Mouse (Mus musculus) ovary, postnatal 14 days (tissue): ENCODE data around the gene Taar2.
A peak's percentile ranks its signal among the peaks of the same experiment; 100 is the strongest.

Source experiments
- DNase-seq: peaks from one replicate; pipeline ENCODE4 v3.0.0; 2022; ENCODE audit warnings: low spot score

Taar2 gene

DNA sequence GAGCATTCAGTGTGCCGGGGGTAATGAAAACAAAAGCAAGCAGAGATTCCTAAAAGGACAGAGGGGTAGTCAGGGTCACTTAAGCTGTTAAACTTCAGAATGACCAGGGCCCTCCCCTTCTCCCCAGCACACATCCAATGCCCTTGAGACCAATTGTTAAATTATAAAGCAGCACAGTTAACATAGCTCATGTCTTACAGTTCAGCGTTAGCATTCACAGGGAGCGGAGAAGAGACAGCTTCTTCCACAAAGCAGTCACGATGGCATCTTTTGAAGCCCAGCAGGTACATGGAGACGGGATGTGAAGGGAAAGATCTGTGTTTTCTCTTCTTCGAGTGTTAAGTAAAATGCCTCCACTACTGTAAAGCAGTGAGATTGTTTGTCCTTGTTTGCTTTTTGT is at the start of gene Taar2:
TSS of gene Taar2 (plus strand) at position 261 of the 400 bp plus-strand sequence.
- no peak for DNase-seq

DNA sequence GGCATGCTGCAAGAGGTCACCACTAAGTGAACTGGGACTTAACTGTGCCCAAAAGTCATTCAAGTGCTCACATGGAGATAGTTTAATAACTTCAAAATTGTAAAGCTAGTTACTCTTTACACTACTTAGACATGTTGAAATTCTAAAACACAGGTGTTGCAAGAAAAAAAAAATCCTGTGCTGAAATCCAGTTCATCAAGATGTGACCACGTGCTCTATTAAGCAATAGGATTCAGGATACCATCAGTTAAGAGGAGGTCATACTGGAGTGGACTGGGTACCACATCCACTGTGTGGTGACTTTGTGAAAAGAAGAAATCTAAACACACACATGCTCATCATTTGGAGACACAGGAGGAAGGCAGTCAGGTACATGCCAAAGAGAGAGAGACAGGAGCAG is 45.4 kb upstream of the Taar2 start:
- DNase-seq, result no peak

DNA sequence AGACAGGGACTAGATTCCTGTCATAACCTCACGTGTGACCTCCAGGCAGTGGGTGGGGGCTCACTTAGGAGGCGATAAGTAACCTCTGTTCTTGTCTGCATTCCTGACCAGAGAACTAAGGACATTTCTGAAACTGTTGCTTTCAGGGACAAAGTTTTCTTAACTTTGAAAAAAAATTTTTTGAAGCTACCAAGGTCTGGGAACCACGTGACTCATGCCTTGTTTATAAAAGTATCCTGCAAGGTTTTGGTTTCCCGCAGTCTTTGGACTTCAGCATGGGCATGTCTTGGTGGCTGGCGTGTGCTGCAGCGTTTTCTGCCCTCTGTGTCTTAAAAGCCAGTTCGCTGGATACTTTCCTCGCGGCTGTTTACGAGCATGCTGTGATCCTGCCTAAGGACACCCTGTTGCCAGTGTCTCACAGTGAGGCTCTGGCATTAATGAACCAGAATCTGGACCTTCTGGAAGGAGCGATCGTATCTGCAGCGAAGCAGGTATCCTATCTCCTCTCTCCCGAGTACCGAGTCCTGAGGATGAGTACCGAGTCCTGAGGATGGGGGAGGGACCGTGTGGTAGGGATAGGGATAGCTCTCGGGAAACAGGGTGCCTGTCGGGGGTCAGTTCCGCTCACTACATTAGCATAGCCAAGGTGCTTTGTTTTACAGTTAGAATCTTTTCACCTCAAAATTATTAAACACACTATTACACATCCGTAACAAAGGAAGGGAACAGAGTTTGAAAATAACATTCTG is 43.6 kb upstream of the Taar2 start, which contains the start of gene Vnn1:
TSS of gene Vnn1 (plus strand) at position 88 of the 749 bp plus-strand sequence.
- peak; percentile 15 for DNase-seq

DNA sequence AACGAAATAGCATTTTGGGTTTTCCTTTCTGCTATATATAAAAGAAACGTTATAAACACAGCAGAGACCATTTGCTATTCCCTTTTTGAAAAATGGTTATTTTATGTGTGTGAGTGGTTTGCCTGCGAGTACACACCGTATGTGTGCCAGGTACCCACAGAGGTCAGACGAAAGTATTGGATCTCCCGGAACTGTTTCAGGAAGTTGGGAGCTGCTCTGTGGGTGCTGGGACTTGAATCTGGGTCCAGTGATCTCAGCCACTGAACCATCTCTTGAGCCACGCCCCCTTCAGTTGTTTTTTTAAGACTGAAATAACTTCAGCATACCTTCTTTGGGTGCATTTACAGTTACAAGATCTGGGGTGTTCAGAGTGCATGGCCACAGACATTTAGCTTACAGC is 43.0 kb upstream of the Taar2 start:
- DNase-seq, result no peak

DNA sequence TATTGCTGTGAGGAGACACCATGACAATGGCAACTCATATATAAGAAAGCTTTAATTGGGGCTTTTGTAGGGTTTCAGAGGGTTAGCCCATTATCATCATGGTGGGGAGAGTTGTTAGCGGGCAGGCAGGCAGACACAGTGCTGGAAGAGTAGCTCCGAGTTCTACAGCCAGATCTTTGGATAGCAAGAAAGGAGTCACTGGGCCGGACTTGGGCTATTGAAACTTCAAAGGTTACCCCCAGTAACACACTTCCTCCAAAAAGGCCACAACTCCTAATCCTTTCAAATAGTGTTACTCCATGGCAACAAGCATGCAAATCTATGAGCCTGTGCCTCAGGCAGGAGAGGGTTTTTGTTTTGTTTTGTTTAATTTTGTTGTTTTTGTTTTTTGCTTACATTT is 37.3 kb upstream of the Taar2 start:
- DNase-seq, result no peak

DNA sequence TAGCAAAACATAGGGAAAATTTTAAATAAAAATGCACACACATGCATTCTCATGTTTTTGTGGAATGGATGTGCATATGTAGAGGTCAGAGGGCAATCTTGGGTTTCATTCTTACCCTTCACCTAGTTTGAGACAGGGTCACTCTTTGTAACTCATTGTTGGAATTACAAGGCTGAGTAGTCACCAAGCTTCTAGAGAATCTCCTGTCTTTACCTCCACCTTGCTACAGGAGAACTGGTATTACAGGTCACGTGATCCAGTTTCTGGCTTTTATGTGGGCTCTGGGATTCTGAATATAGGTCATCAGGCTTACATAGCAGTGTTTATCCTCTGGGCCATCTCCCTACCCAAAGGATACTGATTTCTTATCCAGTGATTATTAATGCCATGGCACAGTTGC is 32.7 kb upstream of the Taar2 start:
- no peak for DNase-seq

DNA sequence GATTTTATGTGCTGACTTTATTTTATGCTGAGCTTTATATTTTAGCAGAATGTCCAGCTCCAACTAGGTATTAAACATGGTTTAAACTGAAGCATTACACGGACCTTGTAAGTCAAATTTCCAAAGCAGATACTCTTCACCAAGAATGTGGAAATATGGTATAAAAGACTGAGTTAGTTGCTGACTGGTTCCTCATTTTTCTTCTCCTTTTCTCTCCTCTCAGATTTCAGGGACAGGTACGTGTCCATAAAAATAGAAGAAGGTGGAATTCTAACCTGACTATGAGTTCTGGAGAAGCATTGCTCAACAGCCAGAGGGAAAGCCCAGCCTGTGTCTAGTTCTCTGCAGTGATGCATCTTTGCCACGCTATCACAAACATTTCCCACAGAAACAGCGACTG is 18.3 kb upstream of the Taar2 start, which contains the start of gene Taar1:
TSS of gene Taar1 (plus strand) at position 301 of the 400 bp plus-strand sequence.
- DNase-seq, result no peak

DNA sequence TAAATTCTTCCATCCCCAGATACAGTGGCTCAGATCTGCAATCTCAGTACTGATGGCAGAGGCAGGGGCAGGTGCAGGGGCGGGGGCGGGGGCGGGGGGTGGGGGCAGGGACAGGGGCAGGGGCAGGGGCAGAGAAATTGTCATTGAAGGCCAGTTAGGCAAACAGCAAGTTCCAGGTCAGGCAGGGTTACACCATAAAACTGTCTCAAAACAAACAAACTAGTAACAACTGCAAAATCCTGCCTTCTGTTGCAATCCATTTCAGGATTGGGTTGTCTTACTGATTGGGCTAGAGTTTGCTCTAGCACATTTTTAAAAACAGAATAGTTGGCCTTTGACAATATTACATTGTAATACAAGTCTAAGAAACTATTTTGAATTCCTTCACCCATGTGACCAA is 15.9 kb upstream of the Taar2 start:
- no peak for DNase-seq

DNA sequence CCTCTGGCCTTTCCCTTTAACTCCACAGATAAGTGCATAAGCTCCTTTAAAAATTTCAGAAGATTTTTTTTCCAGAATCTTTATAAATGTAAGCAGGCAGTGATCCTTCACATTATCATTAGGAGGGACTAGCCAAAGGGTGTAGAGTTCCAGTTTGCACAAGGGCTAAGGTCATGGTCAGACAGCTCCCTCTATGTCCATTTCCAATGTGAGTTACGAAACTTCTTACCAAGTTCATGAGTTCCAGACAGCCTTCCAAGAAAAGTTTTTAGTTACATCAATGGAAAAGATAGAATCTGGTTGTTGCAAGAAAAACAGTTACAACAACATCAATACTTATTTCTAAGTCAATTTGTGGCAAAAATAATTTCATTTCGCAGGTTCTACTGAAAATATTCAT is 14.4 kb upstream of the Taar2 start:
- DNase-seq, result no peak

DNA sequence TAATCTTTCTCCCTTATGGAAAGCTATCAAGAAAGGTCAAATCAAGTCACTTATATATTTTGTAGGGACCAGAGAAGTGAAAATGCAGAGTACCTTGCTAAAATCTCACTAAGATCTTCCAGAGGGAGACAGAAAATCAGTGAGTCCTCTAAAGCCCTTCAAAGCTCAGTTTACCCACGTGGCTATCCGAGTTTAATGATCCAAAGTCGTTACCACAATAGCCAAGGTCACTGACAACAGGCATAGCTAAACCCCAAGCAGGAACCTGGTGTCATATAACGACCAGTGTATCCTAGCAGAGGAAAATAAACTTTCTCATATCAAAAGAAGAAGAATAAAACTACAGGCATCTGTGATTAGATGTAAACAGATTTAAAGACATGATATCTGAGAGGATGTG is 759 bp upstream of the Taar2 start:
- no peak for DNase-seq

DNA sequence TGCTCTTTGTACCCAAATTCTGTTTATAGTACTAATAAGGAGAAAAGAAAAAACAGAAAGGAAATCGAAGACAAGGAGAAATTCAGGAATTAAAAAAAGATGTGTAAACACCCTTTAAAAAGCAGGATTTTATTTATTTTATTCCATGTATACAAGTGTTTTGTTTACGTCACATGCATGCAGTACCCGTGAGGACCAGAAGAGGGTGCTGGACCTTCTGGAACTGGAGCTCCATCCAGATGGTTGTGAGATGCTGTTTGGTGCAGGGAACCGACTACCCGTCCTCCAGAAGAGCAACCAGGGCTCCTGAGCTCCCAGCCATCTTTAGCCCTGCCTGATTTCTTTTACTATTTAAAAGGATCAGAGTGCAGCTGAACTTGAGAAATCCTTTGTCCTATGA is 4.1 kb downstream of the Taar2 start:
- DNase-seq, result no peak

DNA sequence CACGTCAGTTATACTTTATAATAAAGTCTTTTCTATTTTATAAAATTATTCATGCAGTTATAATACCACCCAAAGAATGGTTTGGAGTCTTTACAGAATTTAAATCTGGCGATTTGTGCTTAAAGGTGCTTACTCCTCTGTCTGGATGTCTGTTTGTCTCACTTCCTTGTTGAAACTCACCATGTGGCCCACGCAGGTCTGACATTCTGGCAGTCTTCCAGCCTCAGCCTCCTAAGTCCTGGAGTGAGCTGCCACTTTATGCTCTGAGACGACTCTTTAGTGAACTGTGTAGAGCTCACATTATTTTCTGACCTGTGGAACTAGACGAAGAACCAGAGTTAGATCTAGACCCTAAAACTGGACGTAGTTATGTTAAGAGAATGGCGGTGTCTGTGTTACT is 9.7 kb downstream of the Taar2 start:
- DNase-seq, result no peak

DNA sequence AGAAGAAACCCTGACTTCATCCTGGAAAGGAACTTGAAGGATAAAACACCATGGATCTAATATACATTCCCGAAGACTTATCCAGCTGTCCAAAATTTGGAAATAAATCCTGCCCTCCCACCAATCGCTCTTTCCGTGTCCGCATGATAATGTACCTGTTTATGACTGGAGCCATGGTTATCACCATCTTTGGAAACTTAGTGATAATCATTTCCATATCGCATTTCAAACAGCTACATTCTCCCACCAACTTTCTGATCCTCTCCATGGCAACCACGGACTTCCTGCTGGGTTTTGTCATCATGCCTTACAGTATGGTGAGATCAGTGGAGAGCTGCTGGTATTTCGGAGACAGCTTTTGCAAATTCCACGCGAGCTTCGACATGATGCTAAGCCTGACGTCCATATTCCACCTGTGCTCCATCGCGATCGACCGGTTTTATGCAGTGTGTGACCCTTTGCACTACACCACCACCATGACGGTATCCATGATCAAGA is 11.2 kb downstream of the Taar2 start, which contains the start of gene Taar3:
TSS of gene Taar3 (plus strand) at position 51 of the 498 bp plus-strand sequence.
- DNase-seq, result no peak

DNA sequence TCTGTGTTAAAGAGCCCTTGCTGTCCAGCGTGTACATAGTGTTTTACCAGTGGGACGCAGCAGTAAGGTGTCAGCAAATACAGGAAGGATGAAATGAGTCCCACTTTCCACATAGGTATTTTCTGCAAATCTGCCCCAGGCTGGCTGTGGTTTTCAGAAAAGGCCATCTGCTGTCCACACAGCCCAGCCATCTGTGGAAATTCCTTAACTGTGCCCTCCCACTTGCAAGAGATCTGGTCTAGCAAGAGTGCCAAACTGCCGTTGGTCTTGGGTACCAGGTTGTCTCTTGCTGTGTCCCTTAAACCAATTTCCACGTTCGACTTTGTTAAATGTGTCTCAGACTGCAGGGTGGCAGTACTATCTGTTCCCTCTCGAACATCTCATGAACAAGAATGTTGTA is 13.3 kb downstream of the Taar2 start:
- DNase-seq, result no peak

DNA sequence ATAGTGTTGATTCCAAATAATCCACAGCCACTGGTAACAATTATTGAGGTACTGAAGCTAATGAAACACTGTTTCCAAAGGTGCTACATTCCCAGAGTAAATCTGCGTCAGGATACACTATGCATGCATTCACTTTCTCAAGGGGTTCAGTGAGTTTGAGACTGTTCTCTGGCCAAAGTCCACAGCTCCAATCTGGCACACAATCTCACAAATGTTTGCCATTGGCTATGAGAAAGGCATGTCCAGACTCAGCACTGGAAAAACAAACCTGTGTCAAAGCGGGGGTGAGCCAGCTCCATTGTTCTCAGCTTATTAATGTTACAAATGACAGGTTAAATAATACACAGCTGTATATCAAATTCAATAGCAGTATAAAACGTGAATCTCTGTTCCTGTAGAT is 20.7 kb downstream of the Taar2 start:
- no peak for DNase-seq

DNA sequence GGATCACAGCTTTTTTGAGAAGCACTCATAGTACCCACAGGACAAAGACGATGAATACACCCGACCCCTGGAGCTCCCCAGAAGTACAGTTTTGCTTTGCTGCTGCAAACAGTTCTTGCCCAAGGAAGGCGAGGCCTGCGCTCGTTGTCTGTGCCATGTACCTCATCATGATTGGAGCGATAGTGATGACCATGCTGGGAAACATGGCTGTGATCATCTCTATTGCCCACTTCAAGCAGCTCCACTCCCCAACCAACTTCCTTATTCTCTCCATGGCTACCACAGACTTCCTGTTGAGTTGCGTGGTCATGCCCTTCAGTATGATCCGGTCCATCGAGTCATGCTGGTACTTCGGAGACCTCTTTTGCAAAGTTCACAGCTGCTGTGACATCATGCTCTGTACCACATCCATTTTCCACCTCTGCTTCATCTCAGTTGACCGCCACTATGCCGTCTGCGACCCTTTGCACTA is 22.1 kb downstream of the Taar2 start, which contains the start of gene Taar4:
TSS of gene Taar4 (plus strand) at position 51 of the 472 bp plus-strand sequence.
- no peak for DNase-seq

DNA sequence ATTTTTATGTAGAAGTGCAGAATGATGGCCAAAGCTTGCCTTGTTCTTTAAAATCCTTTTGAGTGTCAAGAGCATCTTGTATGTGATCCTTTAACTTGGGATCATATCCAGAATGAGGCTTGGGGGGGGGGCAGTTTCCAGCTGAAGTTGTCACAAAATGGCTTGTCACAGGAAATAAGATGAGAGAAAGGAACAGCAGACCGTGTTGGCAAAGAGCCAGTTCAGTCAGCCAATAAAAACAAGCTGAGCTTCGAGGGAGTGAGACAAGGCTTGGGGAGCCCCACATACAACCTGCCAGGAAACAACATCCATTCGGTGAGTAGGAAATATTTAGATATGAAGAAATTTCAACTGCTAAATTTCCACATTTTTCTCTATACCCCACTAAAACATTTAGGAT is 25.1 kb downstream of the Taar2 start:
- no peak for DNase-seq

DNA sequence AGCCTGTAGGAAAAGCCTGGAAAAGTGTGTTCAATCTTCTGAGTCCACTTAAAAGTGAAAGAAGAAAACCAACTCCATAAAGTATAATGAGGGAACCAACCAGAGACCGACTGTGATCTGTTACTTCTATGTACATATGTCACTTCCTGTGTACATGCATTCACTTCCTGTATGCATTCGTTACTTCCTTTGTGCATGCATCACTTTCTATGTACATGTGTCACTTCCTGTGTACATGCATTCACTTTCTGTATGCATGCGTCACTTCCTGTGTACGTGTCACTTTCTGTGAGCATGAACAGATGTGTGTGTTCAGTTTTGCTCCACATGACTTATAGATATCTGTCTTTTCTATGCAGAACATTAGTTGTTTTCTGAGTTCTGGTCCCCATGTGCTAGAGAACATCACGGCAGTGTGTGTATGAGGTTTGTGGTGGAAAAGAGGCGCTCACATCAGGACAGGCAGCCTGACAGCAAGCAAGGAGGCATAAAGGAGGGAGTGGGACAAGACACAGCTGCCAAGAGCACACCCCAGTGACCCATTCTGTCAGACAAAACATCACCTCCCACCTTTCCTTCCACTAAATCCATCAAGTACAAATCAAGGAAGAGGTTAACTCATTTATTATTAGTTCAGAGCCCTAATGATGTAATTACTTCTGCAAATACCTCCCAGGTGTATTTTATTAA is 26.7 kb downstream of the Taar2 start:
- DNase-seq, result no peak

DNA sequence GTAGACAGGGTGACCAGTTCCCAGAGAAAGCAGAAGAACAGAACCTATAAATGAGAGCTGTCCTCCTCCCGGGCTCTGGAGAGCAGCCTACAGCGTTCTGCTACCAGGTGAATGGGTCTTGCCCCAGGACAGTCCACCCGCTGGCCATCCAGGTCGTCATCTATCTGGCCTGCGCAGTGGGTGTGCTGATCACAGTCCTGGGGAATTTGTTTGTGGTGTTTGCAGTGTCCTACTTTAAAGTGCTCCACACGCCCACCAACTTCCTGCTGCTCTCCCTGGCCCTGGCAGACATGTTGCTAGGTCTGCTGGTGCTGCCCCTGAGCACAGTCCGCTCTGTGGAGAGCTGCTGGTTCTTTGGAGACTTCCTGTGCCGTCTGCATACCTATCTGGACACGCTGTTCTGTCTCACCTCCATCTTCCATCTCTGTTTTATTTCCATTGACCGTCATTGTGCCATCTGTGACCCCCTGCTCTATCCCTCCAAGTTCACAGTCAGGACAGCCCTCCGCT is 32.3 kb downstream of the Taar2 start, which contains the start of gene Taar5:
TSS of gene Taar5 (plus strand) at position 51 of the 510 bp plus-strand sequence.
- no peak for DNase-seq

DNA sequence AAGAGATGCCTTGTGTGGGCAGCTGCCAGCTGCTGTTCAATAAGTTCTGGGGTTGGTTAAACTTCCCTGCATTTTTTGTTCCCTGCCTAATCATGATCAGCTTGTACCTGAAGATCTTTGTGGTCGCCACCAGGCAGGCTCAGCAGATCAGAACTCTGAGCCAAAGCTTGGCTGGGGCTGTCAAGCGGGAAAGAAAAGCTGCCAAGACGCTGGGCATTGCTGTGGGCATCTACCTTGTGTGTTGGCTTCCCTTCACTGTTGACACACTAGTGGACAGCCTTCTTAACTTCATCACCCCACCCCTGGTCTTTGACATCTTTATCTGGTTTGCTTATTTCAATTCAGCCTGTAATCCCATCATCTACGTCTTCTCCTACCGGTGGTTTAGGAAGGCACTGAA is 32.9 kb downstream of the Taar2 start:
- no peak for DNase-seq

DNA sequence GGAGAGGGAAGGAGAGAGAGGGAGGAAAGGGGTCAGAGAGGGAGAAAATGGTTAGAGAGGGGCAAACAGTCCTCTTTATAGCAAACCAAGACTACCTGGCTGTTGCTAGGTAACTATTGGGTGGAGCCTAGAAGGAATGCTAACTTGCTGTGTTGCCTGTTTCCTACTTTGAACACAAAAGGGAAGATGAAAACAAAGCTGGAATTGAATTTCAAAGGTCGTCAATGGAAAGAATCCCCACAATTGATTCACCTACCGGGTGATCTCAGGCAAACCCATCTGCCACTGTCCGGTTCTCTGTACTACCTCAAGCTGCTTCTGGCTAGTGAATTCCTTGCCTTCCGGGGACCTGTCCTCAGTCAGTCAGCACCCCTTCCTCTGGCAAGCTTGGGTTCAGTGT is 39.6 kb downstream of the Taar2 start:
- no peak for DNase-seq

DNA sequence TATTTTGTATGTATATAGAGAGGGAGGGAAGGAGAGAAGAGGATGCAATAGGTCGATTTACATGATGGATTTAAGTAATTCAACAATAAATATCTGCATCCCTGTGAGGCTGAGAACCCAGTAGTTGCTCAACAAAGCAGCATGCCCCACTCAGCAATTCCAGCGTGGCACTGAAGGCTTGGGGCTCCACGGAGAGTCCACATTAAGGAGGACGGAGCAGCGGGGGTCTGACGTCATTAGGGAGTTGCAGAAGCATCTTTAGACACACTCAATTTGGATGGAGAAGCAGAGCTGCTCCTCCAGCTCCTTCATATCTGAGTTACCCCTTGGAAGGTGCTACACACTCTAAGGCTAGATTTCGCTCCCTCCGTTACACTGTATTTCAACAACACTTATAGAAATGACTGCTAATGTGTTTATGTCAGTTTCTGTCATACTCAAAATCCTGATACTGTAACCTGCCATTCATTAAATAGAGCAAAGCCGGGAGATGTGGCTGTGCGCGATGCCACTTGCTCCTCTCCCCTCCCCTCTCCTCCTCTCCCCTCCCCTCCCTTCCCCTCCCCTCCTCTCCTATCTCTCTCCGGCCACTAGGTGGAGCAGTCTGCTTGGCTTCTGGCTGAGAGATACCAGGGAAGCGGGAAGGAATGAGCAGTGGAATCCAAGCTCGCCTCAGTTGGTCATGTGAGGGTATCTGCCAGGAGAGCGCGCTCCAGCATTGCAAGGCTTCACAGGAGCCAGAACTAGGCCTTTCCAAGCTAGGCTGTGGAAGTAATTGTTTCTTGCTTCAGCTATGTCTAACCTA is 40.7 kb downstream of the Taar2 start:
- DNase-seq, result peak; percentile 63
